Mouse (Mus musculus) G1E (cell line): Measurements from ENCODE around the gene Kpna7.

Experiments used
- CTCF ChIP-seq: IDR thresholded peaks from 2 replicates; pipeline ENCODE4 v1.5.1; 2012; ENCODE audit warnings: low read depth, low read length, inconsistent platforms, mixed read lengths
- GATA1 ChIP-seq: IDR thresholded peaks from 2 replicates; pipeline ENCODE4 v1.6.1; 2012; ENCODE audit warnings: borderline replicate concordance, low read length, inconsistent platforms, mixed read lengths

DNA sequence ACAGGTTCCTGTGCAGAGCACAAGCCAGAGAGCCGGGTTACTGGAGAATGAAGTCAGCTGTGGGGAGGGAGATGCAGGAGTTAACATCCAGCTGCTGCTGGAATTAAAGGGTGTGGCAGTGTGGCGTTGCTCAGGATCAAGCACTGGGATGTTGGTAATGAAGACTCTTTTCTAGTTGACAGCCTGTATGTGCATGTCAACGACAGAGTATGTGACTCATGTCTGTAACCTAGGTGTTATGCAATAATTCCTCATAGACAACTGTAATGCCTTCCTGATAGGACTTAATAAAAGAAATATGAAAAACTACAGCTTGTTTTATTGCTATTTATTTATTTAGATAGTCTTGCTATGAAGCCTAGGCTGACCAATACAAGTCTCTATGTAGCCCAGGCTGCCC, 15.0 kb downstream of the Kpna7 start:
- no peak for TF ChIP-seq CTCF
- TF ChIP-seq GATA1: no peak
